Mouse (Mus musculus): ENCODE measurements around the gene Bckdk. TPM values are rescaled to one million over a fixed set of nuclear protein-coding genes. Genes with fewer than 3 reads are reported as not detected.

The Bckdk gene
- total RNA-seq (2023): 10 to 100 TPM; 28.2 to 30.0 TPM

DNA sequence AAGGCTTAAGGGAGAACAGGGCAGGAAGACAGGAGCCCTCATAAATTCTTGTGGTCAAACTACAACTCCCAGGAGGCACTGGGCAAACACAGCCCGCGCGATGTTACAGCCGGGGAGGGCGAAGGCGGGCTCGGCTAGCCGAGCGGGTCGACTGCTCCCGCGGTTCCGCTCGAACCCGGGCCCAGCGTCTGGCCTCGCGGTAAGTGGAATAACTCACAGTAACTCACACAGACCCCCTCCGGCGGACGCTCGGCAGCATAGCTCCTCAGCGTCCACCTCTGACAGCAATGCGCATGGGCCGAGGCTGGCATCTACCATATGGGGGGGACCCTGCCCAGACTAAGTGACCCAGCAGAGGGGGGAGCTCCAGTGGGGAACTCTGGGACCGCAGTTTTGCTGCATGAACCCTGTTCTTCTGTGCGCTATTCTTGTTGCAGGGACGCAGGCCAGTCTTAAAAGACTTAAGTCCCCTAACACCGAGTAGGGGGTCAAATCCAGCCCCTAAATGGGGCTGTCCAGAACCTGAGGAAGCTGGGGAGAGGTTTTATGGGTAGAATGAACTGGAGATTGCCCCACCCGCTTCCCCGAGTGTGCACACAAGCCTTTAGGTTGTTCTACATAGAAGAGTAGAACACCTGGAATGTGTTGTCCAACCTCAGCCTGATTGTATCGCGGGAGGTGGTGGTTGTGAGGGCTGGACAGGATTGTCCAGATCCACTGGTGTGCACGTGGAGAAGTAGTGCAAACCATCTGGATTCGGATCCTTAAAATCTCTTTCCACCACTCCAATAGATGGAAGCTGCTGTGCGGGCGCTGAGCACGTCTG lies at the start of gene Bckdk:
Bckdk (plus strand) TSS at position 112 of the 826 bp plus-strand sequence.

DNA sequence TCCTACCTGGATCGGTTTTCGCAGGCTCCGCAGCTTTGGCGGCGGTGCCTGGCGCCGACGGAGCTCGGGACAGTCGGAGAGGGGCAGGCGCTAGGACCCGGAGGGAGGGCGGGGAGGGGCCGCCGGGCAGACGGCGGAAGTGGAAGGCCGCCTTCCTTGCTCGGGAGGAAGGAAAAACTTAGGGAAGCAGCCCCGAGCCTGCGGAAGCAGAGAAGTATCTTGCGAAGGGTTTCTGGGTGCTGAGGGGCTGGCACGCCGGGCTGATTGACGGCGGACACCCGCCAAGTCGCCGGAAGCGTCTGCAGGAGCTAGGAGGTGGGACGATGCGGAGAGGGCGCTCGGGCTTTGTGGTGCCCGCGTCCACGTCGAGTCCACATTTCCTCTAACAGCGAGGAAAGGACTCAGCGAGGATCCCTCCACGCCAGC lies 27.8 kb upstream of the Bckdk start, which contains the start of gene Zfp646:
Zfp646 (plus strand) TSS at position 181 of the 426 bp plus-strand sequence.

DNA sequence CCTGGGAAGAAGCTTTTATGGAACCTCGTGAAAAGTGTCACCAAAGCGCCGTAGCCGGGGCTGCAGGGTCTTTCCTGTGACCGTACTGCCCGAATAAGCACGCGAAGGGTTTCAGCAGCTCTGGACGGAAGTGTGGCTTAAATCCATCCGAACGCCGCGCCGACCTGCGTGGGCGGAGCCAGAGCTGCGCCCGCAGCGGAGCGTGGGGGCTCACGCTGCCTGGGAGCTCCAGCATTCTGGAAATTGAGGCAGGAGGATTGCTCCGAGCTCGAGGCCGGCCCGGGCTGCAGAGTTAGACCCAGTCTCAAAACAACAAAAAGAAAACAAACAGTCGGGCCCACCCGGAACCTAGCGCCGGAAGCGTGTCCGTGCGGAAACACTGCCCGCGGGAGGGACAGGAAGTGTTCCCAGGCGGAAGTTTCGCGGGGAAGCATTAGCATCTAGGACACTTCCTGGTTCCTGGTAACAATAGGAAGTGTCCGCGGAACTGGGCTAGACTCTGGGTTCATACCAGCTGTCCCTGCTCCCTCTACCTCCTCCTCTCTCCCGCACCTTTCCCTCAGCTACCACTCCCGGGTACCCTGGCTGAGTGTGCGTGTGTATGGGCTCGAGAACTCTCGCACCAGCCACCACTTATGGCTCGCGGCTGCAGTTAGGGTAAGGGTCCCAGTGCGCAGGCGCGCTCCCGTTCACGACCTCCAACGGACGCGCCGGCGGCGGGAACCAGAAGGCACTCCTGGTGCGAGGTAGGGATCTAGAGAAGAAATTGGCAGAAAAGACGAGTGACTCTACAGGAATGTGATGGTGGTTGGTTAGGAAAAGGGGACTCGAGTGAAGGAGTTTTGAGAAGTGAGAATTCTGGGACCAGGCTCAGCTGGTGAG lies 27.2 kb upstream of the Bckdk start, which contains the start of gene Zfp668:
Zfp668 (minus strand) TSS at position 362 of the 882 bp plus-strand sequence.

DNA sequence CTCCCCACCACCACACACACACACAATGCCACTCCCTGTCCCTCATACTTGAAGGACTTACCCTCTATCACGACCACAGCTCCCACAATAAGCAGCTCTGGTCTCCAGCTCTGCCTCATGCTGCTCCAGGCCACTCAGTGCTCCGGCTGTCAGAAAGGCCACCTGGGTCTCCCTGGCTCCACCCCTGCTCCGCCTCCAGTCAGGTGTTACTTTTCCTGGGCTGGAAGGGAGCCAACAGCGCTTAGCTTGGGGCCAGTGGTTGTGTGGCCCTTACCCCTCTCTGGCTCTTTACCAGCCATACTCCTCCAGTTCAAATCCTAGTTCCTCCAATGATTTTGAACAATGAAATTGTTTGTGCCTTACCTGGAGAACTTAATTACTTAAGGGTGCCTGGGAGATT lies 13.1 kb upstream of the Bckdk start, which contains the start of gene Prss53:
Prss53 (minus strand) TSS at position 173 of the 400 bp plus-strand sequence.

DNA sequence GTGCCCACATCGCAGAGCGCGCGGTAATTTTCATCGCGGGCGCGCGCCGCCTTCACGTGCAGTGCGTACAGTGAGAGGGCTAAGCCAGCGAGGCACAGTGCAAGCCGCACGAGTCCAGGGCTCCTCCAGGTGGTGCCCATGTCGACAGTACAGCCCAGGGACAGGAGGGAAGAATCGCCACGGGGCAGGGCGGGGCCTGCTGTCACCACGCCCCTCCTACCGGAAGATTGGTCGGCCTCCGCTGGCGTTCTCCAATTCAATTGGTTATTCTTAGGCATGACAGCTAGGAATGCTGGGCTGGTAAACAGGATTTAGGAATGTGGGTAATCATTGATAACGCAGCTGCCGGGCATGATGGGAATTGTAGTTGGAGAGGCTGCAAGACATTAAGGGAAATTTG lies 8.4 kb upstream of the Bckdk start, which contains the start of the genes Gm21974 and Vkorc1:
Gm21974 (minus strand) TSS at position 13 of the 400 bp plus-strand sequence.
Vkorc1 (minus strand) TSS at position 176 of the 400 bp plus-strand sequence.

DNA sequence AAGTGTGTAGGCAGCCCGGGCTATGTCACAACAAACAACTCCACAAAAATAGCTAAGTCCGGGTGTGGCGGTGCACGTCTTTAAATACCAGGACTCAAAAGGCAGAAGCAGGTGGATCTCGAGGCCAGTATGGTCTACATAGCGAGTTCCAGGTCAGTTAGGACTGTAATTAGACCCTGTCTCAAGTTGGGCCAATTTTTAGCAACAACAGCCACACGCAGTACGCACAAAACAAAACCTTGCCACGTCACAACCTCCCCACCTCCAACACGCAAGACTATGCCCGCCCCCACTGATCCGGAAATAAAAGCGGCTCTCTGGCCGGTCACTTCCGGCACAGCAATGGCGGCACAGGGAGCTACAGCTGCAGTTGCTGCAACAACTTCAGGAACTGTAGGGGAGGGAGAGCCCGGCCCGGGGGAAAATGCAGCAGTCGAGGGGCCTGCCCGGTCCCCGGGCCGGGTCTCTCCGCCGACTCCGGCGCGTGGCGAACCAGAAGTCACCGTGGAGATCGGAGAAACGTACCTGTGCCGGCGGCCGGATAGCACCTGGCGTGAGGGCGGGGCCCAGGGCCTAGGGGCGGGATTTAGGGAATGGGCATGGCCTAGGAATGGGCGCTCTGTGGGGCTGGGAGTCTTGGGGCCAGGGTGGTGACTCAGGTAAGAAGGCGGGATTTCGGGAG lies 8.4 kb downstream of the Bckdk start, which contains the start of gene Kat8:
Kat8 (plus strand) TSS at position 327 of the 682 bp plus-strand sequence.

DNA sequence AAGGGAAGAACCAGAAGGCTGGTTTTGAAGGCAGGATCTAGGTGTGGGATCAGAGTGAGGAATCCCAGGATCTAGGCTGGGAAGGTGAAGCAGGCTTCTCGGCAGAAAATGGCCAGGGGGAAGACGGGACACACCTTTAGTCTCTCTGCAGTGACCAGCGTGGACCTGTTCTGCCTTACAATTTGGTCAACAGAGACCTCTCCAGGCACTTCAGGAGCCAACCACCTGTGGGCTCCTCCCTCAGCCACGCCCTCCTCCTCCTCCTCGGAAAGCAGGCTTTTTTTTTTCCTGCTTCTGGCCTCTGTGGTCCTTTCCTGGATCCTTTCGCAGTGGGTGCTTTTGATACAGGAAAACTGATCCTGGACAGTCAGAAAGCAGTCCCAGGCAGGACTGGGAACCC lies 26.0 kb downstream of the Bckdk start, which contains the start of gene Prss8:
Prss8 (minus strand) TSS at position 182 of the 400 bp plus-strand sequence.

DNA sequence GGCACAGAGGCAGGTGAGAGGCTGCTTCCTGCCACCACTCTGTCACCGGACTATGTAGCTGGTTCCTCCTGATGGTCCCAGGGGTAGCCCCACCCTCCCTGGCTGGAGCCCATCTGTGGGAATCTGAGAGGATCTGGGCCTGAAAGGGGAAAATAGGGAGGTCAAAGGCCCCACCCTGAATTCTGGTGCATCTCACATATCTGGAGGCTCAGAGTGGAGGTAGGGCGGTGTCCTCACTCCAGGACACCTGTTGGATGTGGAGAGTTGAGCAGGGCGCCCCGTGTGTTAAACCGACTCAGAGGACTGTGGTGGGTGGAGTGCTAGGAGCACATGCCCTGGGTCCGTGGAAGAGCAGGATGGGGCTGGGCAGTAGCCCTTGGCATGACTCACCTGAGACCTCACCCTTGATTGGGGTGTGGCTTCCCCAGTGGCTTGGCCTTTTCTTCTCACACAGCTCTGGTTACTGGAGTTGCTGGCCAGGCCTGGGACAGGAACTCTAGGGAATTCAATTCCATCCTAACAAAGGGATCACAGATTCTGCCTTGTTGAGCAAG lies 42.7 kb downstream of the Bckdk start, which contains the start of gene Prss36:
Prss36 (minus strand) TSS at position 256 of the 554 bp plus-strand sequence.

Other genes with a start within 250 kb of the Bckdk start
- 10 to 100 TPM; 38.5 to 43.9 TPM for gene Bcl7c, start 195.1 kb upstream of the Bckdk start, total RNA-seq (2023)
- not detected for gene Ctf1, start 191.3 kb upstream of the Bckdk start, total RNA-seq (2023)
- not detected for gene Ctf2, start 171.9 kb upstream of the Bckdk start, total RNA-seq (2023)
- gene Fbxl19, start 159.5 kb upstream of the Bckdk start, total RNA-seq (2023): 10 to 100 TPM in 1 of 2 experiments, 1 to 10 TPM in 1; 9.8 to 11.1 TPM
- gene Orai3, start 134.3 kb upstream of the Bckdk start, total RNA-seq (2023): 10 to 100 TPM; 52.5 to 54.7 TPM
- gene Setd1a, start 127.4 kb upstream of the Bckdk start, total RNA-seq (2023): 10 to 100 TPM; 45.6 to 53.7 TPM
- gene Gm49388, start 118.5 kb upstream of the Bckdk start, total RNA-seq (2023): not detected
- 10 to 100 TPM; 26.3 to 30.0 TPM for gene Hsd3b7, start 103.5 kb upstream of the Bckdk start, total RNA-seq (2023)
- gene Stx4a, start 79.8 kb upstream of the Bckdk start, total RNA-seq (2023): 100 to 1,000 TPM; 136 to 139 TPM
- under 1 TPM in 1 of 2 experiments, not detected in 1; 0.13 TPM for gene Stx1b, start 79.5 kb upstream of the Bckdk start, total RNA-seq (2023)
- gene Zfp646, start 27.9 kb upstream of the Bckdk start, total RNA-seq (2023): 10 to 100 TPM; 48.4 to 48.8 TPM
- 1 to 10 TPM; 7.6 to 9.2 TPM for gene Zfp668, start 27.3 kb upstream of the Bckdk start, total RNA-seq (2023)
- gene Prss53, start 13.1 kb upstream of the Bckdk start, total RNA-seq (2023): 1 to 10 TPM; 1.0 to 1.3 TPM
- not detected for gene Gm21974, start 8.6 kb upstream of the Bckdk start, total RNA-seq (2023)
- gene Vkorc1, start 8.5 kb upstream of the Bckdk start, total RNA-seq (2023): 10 to 100 TPM; 19.8 to 22.4 TPM
- 10 to 100 TPM; 28.7 to 31.1 TPM for gene Kat8, start 8.4 kb downstream of the Bckdk start, total RNA-seq (2023)
- gene Prss8, start 26.0 kb downstream of the Bckdk start, total RNA-seq (2023): not detected
- 1 to 10 TPM in 1 of 2 experiments, under 1 TPM in 1; 0.70 to 1.4 TPM for gene Prss36, start 42.6 kb downstream of the Bckdk start, total RNA-seq (2023)
- gene Fus, start 63.4 kb downstream of the Bckdk start, total RNA-seq (2023): 100 to 1,000 TPM; 505 to 623 TPM
- gene Pycard, start 89.8 kb downstream of the Bckdk start, total RNA-seq (2023): 10 to 100 TPM; 60.4 to 89.0 TPM
- under 1 TPM in 1 of 2 experiments, not detected in 1; 0.64 TPM for gene Trim72, start 99.9 kb downstream of the Bckdk start, total RNA-seq (2023)
- 100 to 1,000 TPM; 557 to 582 TPM for gene Itgam, start 158.6 kb downstream of the Bckdk start, total RNA-seq (2023)
- gene Gm49368, start 158.6 kb downstream of the Bckdk start, total RNA-seq (2023): 10 to 100 TPM; 12.8 to 19.9 TPM
- 100 to 1,000 TPM; 242 to 261 TPM for gene Itgax, start 225.5 kb downstream of the Bckdk start, total RNA-seq (2023)

All from monocyte, adult 59 days (primary cell).